Mouse (Mus musculus) erythroblast, embryonic 14.5 days (primary cell): ENCODE data around the gene Dhx37.

Source experiments
- GATA1 ChIP-seq: IDR thresholded peaks from 2 replicates; pipeline ENCODE4 v1.6.1; 2012; ENCODE audit warnings: low read length, inconsistent platforms, mixed read lengths
- TAL1 ChIP-seq: IDR thresholded peaks from 3 replicates; pipeline ENCODE4 v1.6.1; 2012; ENCODE audit warnings: low read length, inconsistent platforms, mixed read lengths

DNA sequence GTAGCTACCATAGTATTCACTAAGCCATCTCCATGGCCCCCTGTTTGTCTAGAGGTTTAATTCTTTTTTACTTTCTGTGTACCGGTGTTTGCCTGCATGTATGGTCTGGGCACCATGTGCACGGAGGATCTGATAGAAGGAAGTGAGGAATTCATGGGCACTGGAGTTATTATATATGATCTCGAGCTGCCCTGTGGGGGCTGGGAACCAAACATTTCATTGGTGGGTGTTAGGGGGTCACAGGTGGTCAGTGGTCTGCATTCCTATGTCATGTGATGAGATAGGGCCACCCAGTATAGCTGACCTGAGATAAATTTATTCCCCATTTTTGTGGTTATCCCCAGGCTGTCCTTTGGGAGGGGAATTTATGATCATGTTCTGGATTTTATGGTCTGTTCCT is 38.9 kb downstream of the Dhx37 start:
- no peak for TF ChIP-seq GATA1
- TF ChIP-seq TAL1: no peak
